Mouse (Mus musculus) inflammation-experienced regulatory T-cells, adult 16 weeks (primary cell): Measurements from ENCODE around the gene Etv5. TPM values are rescaled to one million over a fixed set of nuclear protein-coding genes. Genes with fewer than 3 reads are reported as not detected.

Source experiments
- polyA plus RNA-seq: library from polyadenylated mRNA; unstranded; fragments of 100-300 nt; shearing (Covaris generic); gene quantifications from one replicate; pipeline ENCODE4 v1.2.1, GENCODE M21; 2017

Gene Etv5
- 9.8 TPM for polyA plus RNA-seq

DNA sequence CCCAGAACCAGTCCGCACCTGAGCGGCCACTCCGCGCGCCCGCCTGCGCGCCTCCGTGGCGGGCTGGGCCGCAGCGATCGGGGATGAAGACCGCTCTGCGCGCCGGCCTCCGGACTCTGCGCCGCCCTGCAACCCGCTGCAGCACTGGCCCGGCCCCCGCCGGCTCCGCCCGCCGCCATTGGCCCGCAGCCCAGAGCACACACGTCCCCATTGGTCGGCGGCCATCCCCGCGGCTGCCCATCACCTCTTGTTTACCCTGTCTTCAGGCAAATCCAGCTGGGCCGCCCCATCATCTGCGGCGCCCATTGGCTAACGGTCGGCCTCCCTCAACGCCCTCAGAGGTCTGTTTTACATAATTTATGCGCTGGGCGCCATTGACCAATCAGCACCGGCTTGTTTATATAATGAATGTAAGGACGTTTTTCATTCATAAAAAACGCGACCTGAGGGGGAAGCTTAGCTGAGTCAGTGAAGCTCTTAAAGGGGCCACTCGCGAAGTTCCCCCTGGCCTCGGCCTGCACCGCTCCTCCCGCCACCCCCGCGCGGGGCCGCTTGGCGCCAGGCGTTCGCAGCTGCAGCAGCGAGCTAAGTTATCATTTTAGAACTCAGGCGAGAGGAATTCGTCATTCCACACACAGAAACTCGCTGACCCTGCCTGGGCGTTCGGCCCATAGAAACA is at the start of gene Etv5:
TSS of gene Etv5 (minus strand) at position 221 of the 679 bp plus-strand sequence.

Other genes starting within 250 kb of the Etv5 start
- 356 TPM for gene Tra2b, start 173.7 kb downstream of the Etv5 start, polyA plus RNA-seq
- 3.7 TPM for gene Dgkg, start 217.5 kb upstream of the Etv5 start, polyA plus RNA-seq